Mouse (Mus musculus): ENCODE data around the gene Il11ra1.
"Not testable (repeated sequence)": the region's sequence is repeated elsewhere in the genome, so short reads cannot be mapped to it uniquely, and the experiment has no call there.

Gene Il11ra1

GRCm38 (mm10) chr4:41754797-41755337 is 55.1 kb downstream of the Il11ra1 start, which contains the start of gene Galt:
Galt (plus strand) TSS chr4:41755228.
- no peak for DNase-seq (ENCODE audit: low read depth, low spot score)

- DNase-seq (ENCODE audit: low read depth, low spot score) = peak; percentile 74
These were observed 55.8 kb downstream of the Il11ra1 start, which contains the start of gene Sigmar1 for GRCm38 (mm10) chr4:41755338-41756305. Sigmar1 (minus strand) TSS chr4:41756157.

GRCm38 (mm10) chr4:41756440-41756839 is 56.7 kb downstream of the Il11ra1 start:
- no peak for DNase-seq (ENCODE audit: low read depth, low spot score)

- no peak for DNase-seq (ENCODE audit: low read depth, low spot score)
These were observed 57.5 kb downstream of the Il11ra1 start for GRCm38 (mm10) chr4:41757321-41757720.

- DNase-seq (ENCODE audit: low read depth, low spot score) = no peak
These were observed 58.2 kb downstream of the Il11ra1 start for GRCm38 (mm10) chr4:41758021-41758420.

GRCm38 (mm10) chr4:41758701-41759100 is 58.9 kb downstream of the Il11ra1 start:
- no peak for DNase-seq (ENCODE audit: low read depth, low spot score)

- no peak for DNase-seq (ENCODE audit: low read depth, low spot score)
These were observed 59.4 kb downstream of the Il11ra1 start for GRCm38 (mm10) chr4:41759206-41759605.

GRCm38 (mm10) chr4:41759656-41760287 is 60.0 kb downstream of the Il11ra1 start:
- no peak for DNase-seq (ENCODE audit: low read depth, low spot score)

GRCm38 (mm10) chr4:41760288-41760721 is 60.5 kb downstream of the Il11ra1 start:
- peak; percentile 67 for DNase-seq (ENCODE audit: low read depth, low spot score)

GRCm38 (mm10) chr4:41760911-41761310 is 61.1 kb downstream of the Il11ra1 start:
- DNase-seq (ENCODE audit: low read depth, low spot score) = no peak

- no peak for DNase-seq (ENCODE audit: low read depth, low spot score)
These were observed 61.9 kb downstream of the Il11ra1 start for GRCm38 (mm10) chr4:41761680-41762079.

- DNase-seq (ENCODE audit: low read depth, low spot score) = no peak
These were observed 62.4 kb downstream of the Il11ra1 start for GRCm38 (mm10) chr4:41762099-41762687.

- DNase-seq (ENCODE audit: low read depth, low spot score) = not testable (repeated sequence)
These were observed 62.9 kb downstream of the Il11ra1 start for GRCm38 (mm10) chr4:41762688-41763114.

GRCm38 (mm10) chr4:41763176-41763575 is 63.4 kb downstream of the Il11ra1 start:
- not testable (repeated sequence) for DNase-seq (ENCODE audit: low read depth, low spot score)

- DNase-seq (ENCODE audit: low read depth, low spot score) = not testable (repeated sequence)
These were observed 67.5 kb downstream of the Il11ra1 start for GRCm38 (mm10) chr4:41767301-41767700.

- DNase-seq (ENCODE audit: low read depth, low spot score) = not testable (repeated sequence)
These were observed 73.2 kb downstream of the Il11ra1 start for GRCm38 (mm10) chr4:41772946-41773345.

- DNase-seq (ENCODE audit: low read depth, low spot score) = peak; percentile 30
These were observed 73.7 kb downstream of the Il11ra1 start for GRCm38 (mm10) chr4:41773502-41773901.

GRCm38 (mm10) chr4:41774002-41774401 is 74.2 kb downstream of the Il11ra1 start, which contains the start of gene Ccl27a:
Ccl27a (minus strand) TSS chr4:41774247.
- peak; percentile 65 for DNase-seq (ENCODE audit: low read depth, low spot score)

GRCm38 (mm10) chr4:41774506-41774905 is 74.7 kb downstream of the Il11ra1 start:
- not testable (repeated sequence) for DNase-seq (ENCODE audit: low read depth, low spot score)

- DNase-seq (ENCODE audit: low read depth, low spot score) = not testable (repeated sequence)
These were observed 76.1 kb downstream of the Il11ra1 start for GRCm38 (mm10) chr4:41775840-41776239.

GRCm38 (mm10) chr4:41781271-41781670 is 81.5 kb downstream of the Il11ra1 start:
- not testable (repeated sequence) for DNase-seq (ENCODE audit: low read depth, low spot score)

Data from retina, postnatal 7 days (tissue).